Mouse (Mus musculus) olfactory bulb, adult 2 months (tissue): ENCODE results near the gene Serpinb1b. TPM values are rescaled to one million over a fixed set of nuclear protein-coding genes. Genes with fewer than 3 reads are reported as not detected.

Source experiments
- H3K27ac ChIP-seq: fragments of 200-500 bp; 2 replicates; pipeline ENCODE4 v1.5.1; 2012; ENCODE audit warnings: low read depth, low read length; ENCODE audit not compliant: insufficient read depth
- H3K4me1 ChIP-seq: fragments of 200-500 bp; 2 replicates; pipeline ENCODE4 v1.6.1; 2012; ENCODE audit warnings: low read length; ENCODE audit not compliant: control insufficient read depth, insufficient read depth
- H3K4me3 ChIP-seq: fragments of 200-500 bp; 2 replicates; pipeline ENCODE4 v1.5.1; 2012; ENCODE audit warnings: mild to moderate bottlenecking, low read depth, low read length, moderate library complexity; ENCODE audit not compliant: insufficient read depth
- CTCF ChIP-seq: fragments of 200-500 bp; IDR thresholded peaks from 2 replicates; pipeline ENCODE4 v1.5.1; 2012; ENCODE audit warnings: low read depth, mild to moderate bottlenecking, low read length, moderate library complexity; ENCODE audit not compliant: insufficient read depth
- POLR2A ChIP-seq: fragments of 200-500 bp; IDR thresholded peaks from 2 replicates; pipeline ENCODE4 v1.6.1; 2012; ENCODE audit warnings: mild to moderate bottlenecking, low read depth, low read length, moderate library complexity; ENCODE audit not compliant: insufficient read depth
- WGBS: fragments of 180-500 bp; shearing (Covaris S2); methylation state at CpG from one replicate; pipeline ENCODE4 v1.1.7; 2018; 5-methylcytosine and 5-hydroxymethylcytosine counted together
- polyA plus RNA-seq: library from polyadenylated mRNA; stranded (reverse); fragments of >200 nt; gene quantifications from 2 replicates; pipeline ENCODE4 v1.2.4, GENCODE M21; 2012; ENCODE audit warnings: low replicate concordance; ENCODE audit not compliant: missing spikeins, insufficient read depth, insufficient read length

The Serpinb1b gene
- polyA plus RNA-seq, 1 experiment, result not detected

GRCm38 (mm10) chr13:33068164-33068563, 10.2 kb upstream of the Serpinb1b start:
- no peaks in the 10 kb centered on the region for H3K4me1 ChIP-seq
- TF ChIP-seq CTCF, result no peak
- no peak for TF ChIP-seq POLR2A
- H3K27ac ChIP-seq, result no peak overlapping the region
- no peak overlapping the region for H3K4me3 ChIP-seq
- 59% methylated on average over 3 of the region's 3 CpGs for WGBS

GRCm38 (mm10) chr13:33071776-33072175, 6.6 kb upstream of the Serpinb1b start:
- WGBS, result 80% methylated on average over 5 of the region's 5 CpGs
- H3K4me3 ChIP-seq, result no peak overlapping the region
- no peak overlapping the region for H3K27ac ChIP-seq
- TF ChIP-seq POLR2A, result no peak
- TF ChIP-seq CTCF, result no peak
- no peaks in the 10 kb centered on the region for H3K4me1 ChIP-seq

- Histone ChIP-seq H3K4me1 (no peaks in the 10 kb centered on the region), H3K27ac (no peak overlapping the region), H3K4me3 (no peak overlapping the region)
- TF ChIP-seq CTCF (no peak), POLR2A (no peak)
Measured at GRCm38 (mm10) chr13:33074029-33074428, 4.3 kb upstream of the Serpinb1b start.

GRCm38 (mm10) chr13:33076247-33076646, 2.1 kb upstream of the Serpinb1b start:
- Histone ChIP-seq H3K4me3 (no peak overlapping the region), H3K4me1 (0 out of 2 replicates have a peak, but pooled peaks cover 2% of the 10 kb centered on the region), H3K27ac (no peak overlapping the region)
- TF ChIP-seq POLR2A, result no peak
- no peak for TF ChIP-seq CTCF
- WGBS, result 67% methylated on average over 3 of the region's 3 CpGs

GRCm38 (mm10) chr13:33077026-33077685, 1.2 kb upstream of the Serpinb1b start:
- H3K4me1 ChIP-seq, result 0 out of 2 replicates have a peak, but pooled peaks cover 2% of the 10 kb centered on the region
- no peak overlapping the region for H3K27ac ChIP-seq
- TF ChIP-seq CTCF, result no peak
- TF ChIP-seq POLR2A, result no peak
- WGBS, result 91% methylated on average over 10 of the region's 10 CpGs
- no peak overlapping the region for H3K4me3 ChIP-seq

- WGBS, result 26% methylated on average over 6 of the region's 6 CpGs
Measured at GRCm38 (mm10) chr13:33079391-33079790, 1.0 kb downstream of the Serpinb1b start.

GRCm38 (mm10) chr13:33080356-33080755, 2.0 kb downstream of the Serpinb1b start:
- TF ChIP-seq CTCF (no peak), POLR2A (no peak)
- 27% methylated on average over 3 of the region's 3 CpGs for WGBS
- no peak overlapping the region for H3K4me3 ChIP-seq
- H3K4me1 ChIP-seq, result 0 out of 2 replicates have a peak, but pooled peaks cover 2% of the 10 kb centered on the region
- H3K27ac ChIP-seq, result no peak overlapping the region

More at GRCm38 (mm10) chr13:33079391-33079790, 1.0 kb downstream of the Serpinb1b start:
- Histone ChIP-seq H3K27ac (no peak overlapping the region), H3K4me3 (no peak overlapping the region), H3K4me1 (0 out of 2 replicates have a peak, but pooled peaks cover 2% of the 10 kb centered on the region)
- TF ChIP-seq CTCF (0 out of 2 replicates have a peak, but pooled peaks have one; percentile 16), POLR2A (no peak)

GRCm38 (mm10) chr13:33083834-33084233, 5.5 kb downstream of the Serpinb1b start:
- WGBS, result 68% methylated on average over 2 of the region's 2 CpGs
- TF ChIP-seq CTCF, result no peak
- TF ChIP-seq POLR2A, result no peak
- 0 out of 2 replicates have a peak, but pooled peaks cover 2% of the 10 kb centered on the region for H3K4me1 ChIP-seq
- no peak overlapping the region for H3K27ac ChIP-seq
- H3K4me3 ChIP-seq, result no peak overlapping the region

- 45% methylated on average over 5 of the region's 5 CpGs for WGBS
- TF ChIP-seq POLR2A, result no peak
- no peak for TF ChIP-seq CTCF
- no peaks in the 10 kb centered on the region for H3K4me1 ChIP-seq
- H3K27ac ChIP-seq, result no peak overlapping the region
- H3K4me3 ChIP-seq, result no peak overlapping the region
Measured at GRCm38 (mm10) chr13:33084975-33085694, 6.8 kb downstream of the Serpinb1b start.
